Mouse (Mus musculus) testis, postnatal 14 days (tissue): ENCODE results near the gene Snn.

Experiments
- DNase-seq: peaks from one replicate; pipeline ENCODE4 v3.0.0; 2021; ENCODE audit warnings: low spot score

The Snn gene

DNA sequence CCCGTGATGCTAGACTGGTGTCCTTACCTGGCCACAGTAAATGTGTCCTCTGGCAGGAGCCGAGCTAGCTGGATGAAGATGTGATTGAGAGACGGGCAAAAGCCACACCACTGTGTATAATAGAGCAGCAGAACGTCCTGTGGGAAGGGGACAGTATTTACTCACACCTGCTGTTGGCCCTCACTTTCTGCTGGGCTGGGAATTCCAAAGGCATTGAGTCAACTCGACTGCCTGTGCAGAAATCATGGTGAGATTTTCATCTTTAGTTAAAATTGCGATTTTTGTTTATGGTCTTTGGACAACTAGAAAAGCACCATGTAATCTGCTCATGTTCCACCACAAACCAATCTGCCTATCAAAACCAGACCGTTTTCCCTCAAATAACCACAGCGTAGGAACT, 23.4 kb downstream of the Snn start:
- no peak for DNase-seq

DNA sequence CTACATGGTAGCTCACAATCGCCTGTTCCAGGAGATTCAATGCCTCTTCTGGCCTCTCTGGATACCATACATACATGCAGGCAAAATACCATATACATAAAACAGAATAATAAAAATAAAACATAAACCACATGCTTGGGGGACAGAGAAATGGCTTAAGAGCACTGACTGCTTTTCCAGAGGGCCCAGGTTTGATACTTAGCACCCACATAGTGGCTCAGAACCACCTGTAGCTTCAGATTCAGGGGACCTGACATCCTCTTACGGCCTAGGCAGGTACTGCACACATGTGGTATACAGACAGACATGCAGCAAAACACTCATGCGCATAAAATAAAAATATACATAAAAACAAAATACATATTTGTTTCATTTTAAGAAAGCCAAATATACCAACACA, 25.6 kb downstream of the Snn start:
- no peak for DNase-seq

DNA sequence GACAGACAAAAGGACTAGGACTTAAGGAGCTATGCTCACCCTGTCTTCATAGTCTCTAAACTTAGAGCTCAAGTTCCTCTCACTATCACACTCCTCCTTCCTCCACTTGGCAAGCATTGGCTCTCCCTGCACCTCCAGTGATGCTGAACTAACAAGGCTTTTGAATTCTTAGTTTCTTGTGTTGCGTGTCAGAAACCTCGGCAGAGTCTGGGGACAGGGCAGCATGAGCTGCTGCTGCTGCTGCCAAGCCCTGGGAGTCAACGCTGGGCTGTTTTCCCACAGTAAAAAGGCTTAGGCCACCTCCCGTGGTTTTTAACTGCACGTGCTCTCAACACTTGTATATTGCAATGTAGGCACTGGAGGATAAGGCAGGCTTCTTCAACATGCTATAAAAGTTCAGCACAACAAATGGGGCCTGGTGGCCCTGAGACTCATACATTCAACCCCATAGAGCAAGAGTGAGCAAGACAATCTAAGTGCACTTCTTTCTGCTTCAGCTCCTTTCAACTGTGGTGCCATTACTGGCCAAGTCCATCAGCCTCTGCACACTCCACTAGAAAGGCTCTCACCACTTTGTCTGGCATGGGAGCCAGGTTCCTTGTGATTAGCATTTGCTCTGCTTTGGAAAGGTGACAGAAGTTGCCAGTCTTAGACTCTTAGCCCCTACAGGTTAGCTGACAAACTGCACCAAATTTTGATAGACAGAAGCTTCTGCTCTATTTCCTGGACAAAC, 26.3 kb downstream of the Snn start:
- no peak for DNase-seq

DNA sequence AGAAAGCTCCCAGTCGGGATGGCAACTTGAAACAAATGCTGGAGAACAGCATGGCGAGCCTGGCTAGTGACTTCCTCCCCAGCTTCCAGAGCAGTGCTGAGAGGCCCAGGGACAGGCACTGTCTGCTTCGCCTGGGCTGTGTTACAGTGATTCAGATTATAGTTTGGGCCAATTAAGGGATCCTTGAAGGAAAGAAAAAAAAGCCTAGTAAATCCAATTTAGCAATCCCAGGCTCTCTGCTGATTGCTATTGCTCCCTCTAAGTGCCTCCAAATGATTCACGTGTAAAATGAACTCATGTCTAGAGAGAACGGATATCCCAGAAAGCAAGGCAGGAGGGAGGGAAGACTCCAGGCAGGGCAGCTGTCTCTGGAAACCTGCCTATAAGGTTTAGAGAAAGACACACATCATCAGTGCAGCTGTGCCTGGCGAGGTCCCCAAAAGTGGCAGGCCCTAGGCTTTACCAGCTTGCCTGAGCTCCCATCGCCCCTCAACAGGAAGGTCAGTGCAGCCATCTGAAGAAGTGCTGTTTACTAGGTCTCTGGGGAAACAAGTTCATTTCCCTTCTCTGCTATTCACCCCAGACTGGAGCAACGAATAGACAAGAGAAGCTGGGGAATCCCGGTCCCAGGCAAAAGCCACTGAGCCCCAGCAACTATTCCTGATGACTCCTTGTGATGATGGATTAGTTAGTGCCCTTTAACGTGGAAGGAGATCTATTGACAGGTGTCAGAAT, 30.3 kb downstream of the Snn start:
- no peak for DNase-seq

DNA sequence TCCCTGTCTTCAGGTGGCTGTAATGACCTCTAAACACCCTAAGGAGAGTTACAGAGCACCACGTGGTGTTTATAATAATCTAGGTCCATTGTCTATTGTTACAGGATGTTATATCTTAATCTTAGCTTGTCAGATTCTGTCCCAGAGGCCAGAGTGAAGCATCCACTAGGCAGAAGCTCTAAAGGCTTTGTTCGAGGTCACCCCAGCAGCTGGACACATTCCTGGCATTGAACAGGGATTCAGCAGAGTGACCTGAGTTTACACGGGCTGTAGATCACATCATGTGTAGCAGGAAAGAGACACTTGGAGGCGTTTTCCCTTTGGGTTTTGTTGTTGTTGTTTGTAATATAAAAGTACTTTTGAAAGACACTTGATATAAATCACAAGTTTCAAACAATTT, 31.3 kb downstream of the Snn start:
- DNase-seq: no peak

DNA sequence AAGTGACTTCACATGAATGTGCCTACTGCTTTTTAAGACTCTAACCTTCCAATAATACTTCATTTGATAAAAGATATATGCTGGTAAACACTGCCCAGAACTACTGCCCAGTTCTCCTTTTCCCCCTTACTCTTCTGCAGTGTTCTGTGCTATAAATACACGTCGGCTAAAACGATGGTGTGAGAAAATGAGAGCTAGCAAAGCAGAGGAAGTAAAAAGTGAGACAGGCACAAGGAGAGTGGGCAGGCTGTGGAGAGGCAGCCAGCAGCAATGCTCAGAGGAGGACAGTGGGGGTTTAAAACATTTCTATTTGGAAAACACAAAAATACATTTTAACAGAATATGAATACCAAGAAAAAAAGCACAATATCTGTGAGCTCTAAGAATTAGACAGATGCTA, 31.8 kb downstream of the Snn start:
- no peak for DNase-seq

DNA sequence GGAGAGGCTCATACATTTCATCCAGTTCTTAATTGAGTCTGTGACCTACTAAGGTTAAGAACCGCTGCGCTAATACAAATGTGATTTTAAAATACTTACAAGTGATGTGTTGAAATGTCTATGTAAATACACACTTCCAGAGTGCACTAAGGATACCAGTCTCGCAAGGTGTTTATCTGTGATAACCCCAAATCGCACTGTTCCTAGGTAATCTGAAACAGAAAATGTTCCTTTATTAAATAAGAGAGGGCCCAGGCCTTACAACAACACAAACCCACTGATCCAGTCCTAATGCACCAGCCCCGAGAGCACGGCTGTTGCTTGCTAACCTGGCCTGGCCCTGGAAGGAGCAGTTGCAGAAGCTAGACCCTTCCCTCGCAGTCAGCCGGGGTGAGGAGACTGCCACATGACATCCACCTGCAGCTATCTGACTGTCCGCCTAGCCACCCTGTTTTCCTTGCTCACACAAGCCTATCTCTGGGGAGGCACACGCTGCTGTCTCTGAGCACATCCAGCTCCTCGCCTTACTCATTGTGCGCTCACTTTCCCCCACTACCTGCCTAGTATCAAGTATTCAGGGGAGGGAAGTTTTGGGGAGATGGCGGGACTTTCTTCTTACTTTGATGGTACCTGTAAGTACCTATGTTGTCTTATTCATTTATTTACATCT, 33.1 kb downstream of the Snn start:
- no peak for DNase-seq

DNA sequence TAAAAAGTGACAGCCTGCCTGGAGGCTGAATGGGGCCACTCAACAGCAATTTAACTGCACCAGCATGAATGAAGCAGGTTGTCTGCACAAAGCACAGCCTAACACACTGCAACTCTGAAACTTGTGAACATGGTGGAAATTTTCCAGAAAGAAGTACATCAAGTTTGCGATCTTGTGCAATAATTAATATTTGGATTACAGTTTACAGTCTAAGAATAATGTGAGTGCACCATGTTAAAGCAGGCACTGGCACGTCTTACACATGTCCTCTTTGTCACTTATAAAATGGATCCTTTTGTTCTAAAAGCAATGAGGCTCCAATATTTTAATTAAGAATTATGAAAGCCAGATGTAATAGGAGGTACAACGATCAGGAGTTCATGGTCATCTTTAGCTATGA, 36.6 kb downstream of the Snn start:
- DNase-seq: no peak

DNA sequence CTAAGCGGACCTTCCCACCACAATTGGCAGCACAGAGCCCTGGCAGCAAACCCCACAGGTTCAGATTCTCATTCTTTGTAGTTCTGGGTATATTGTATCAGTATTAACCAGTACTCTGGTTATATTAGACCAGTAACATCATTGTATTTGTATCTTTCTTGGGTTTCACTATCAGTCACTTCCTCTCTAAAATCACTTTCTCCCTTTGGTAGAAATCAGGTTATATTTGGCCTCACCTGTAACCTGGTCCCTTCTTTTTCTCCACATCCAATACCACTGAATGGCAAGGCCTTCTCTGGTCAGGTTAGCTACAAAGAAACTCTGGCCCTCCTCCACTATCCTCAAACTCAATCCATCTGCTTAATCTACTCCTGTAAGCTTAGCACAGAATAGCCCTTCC, 44.2 kb downstream of the Snn start:
- DNase-seq: no peak

DNA sequence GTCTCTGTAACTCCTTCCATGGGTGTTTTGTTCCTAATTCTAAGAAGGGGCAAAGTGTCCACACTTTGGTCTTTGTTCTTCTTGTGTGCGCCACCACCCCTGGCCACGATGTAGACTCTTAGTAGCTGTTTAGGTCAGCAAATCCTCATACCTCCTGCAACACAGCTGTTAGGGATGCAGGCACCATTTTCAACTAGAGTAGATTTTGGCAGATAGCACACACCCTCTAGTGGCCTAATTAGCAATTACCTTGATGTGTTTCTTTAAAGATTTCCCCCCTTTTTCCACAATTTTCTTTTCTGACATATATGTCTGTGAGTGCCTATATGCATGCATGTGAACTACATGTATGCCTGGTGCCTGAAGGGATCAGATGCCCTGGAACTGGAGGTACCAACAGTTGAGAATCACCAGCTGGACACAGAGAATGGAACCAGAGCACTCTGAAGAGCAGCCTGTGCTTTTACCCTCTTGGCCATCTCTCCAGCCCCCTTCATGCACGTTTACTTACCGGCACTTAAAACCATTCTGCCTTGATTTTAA, 48.5 kb downstream of the Snn start:
- no peak for DNase-seq

DNA sequence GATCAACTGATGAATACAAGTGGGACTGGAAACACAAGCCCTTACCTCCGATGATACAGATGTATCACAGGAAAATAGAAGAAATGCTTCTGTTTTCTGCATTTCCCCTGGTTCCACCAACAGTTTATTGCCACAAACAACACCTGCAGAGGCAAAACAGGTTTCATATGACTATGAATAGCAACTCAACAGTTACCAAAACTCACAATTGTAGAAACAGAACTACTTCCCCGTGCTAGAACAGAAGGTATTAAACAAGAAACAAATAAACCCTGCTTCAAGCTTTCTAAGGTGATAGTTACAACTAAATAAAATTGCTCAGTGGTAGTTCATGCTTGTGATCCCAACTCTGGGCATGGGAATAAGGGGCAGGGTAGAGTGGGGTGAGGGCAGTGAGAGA, 61.9 kb downstream of the Snn start:
- no peak for DNase-seq

DNA sequence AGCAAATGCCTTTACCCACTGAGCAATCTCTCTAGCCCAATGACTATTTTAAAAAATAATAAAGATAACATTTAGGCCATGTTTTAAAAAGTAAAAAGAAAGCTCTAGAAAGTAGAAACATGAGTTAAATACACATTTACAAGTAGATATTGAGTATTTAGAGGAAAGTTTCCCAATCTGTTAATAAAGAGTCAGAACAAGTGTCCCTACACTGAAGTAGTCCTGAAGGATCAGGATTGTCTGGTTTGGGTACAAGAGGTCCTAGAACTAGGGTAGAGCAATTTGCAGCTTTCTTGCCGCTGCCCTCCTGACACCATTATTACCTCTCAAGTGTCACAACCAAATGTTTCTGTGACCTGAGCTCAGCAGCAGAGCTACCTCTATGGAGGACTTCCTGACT, 63.4 kb downstream of the Snn start:
- DNase-seq: no peak
